Mouse (Mus musculus): ENCODE results near the gene Lpp.

Gene Lpp

DNA sequence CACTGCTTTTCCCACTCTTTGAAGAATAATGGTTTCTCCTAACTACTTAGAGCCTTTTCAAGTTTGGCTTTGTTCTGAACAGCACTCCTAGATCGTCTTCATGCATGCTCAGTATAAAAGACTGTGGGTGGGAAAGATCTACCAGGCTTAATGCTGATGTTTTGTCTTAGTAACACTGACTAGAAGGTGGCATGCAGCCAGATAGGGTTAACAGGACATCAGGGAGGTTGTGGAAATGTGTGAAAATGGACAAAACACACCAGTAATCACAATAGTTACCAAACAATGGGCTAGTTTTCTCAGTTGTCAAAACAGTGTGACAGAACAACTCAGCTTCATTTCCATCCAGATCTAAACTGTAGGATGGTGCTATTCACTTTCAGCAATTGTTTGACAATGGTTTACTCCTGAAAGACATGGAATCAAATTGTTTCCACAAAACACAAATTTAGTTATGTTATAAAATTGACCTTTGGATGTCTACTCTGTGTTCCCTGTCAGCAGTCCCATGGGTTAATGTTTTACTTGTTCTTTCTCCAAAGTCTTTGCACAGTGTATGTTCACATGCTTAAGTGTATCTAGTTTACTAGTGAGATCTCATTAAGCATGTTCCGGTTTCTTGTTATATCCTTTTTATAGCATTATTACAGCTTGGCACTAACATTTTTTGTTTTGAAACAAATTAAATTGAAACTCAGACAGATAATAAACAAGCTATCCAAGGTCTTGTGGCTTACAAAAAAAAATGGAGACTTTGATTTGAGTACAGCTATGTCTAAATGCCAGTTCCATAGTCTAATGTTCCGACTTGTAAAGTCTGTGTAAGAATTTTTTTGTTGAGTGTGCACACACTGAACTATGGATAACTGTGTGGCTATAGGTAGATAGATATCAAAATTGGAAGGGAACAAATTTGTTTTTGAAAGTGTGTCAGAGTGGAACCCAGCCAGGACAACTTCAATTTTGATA is 229.2 kb downstream of the Lpp start:
- no peak for DNase-seq (ENCODE audit: low read depth, low spot score)

DNA sequence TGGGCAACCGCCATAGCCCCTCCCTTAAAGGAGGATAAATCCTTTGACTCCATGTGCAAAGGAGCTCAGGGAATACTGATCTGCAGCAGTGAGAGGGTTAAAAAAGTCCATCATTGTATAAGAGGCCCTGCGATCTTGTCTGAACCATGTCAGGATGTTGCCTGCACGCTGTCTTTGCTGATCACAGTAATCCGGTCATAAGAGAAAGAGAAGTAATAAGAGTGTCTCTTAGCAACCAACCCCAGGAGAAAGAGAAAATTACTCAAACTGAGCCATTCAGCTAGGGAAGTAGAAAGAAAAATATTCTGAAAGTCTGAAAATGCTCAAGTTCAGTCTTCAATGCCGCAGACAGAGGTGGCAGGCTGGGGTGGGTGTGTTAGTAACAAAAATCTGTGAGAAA is 231.0 kb downstream of the Lpp start:
- no peak for DNase-seq (ENCODE audit: low read depth, low spot score)

DNA sequence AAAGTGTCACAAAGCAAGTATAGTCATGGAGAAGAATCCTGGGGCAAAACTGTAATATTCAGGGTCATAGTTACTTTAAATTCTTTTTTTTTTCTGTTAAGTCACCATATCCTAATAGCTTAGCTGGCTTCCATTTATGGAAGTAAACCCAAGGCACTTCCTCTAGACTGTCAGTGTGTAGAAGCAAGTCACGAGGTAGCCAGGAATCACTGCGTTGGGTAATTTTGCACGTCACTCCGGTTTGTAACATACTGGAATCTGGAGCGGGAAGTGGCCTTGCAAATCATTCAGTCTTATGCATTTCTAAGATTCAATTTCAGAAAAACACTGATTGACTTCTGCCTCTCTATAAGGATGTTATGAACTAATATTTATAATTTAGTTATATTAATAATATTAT is 232.3 kb downstream of the Lpp start:
- DNase-seq (ENCODE audit: low read depth, low spot score), result no peak

DNA sequence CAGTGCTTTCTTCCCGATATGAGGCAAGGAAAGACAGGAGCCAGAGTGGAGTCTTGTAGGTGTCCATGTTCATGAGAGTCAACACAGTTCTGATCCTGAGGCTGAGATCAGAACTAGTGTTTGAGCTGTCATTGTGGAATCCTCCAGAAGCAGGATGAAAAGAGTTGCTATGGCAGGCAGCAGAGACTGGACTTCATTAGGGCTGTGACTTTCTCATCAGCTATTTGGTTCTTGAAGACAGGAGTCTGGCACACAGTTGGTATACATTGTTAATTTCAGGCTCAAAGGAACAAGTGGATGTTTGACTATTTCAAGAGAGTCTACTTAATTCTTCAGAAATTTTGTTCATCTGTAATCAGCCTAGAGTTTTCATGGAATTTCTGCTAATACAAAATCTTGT is 235.5 kb downstream of the Lpp start:
- no peak for DNase-seq (ENCODE audit: low read depth, low spot score)

DNA sequence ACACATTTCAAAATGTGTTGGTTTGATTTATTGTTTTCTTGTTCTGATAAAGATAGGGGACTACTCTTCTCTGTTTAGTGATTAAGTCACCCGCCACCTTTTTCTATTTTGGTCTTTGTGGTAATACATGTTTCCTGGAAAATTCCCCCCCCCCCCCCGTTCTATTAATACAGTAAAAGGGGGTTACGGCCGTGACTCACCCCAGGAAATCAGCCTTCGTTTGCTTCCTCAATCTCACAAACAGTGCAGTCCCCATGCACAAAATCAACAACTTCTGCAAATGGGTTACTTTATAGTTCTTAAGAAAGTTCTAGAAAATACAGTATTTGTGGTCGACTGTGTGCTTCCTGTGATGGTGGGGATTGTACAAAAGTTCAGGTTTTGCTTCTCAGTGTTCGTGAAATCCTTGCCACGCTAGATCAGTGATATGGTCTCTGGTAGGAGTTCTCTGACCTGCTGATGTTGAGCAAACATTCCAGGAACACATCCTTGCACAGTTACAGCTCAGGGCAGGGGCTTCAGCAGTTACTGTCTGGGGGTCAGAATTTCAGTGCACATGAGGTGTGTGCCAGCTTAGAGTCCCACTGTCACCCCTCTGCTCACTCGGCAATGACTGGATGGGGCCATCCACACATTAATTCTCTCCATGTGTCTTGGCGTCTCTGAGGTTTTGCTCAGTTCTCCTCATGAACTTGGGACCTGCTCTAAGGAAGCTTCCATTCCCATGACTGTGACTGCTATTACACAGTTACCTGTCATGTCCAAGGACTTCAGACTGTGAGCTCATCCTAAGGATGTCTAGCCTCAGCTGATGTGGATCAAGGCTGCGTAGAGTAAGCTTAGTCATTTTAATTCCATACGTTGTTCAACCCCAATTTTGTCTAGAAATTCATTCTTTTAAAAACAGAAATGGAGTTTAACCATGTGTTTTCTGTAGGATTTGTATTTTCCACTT is 236.2 kb downstream of the Lpp start:
- DNase-seq (ENCODE audit: low read depth, low spot score), result no peak

DNA sequence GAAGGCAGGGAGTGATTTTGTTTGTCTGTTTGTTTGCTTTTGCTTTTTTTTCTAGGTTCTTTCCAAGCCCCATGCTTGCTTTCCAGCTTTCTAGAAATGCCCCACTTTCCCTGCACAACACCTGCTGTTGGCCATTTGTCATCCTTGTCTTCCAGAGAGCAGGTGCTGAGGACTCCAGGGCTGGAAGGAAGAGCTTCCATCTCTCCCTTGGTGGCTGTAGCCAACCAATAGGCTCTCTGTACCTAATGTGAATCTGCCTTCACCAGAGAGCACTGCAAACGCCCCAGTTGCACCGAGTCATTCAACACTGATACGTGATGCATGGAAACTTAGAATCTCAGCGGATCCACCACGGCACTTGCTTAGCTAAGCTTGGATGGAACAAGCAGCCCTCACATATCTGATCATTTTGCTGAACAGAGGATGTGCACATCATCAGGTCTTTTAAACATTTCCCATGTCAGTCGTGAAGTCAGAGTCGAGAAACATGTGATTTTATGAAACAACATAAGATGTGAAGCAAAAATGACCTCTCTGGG is 242.1 kb downstream of the Lpp start:
- DNase-seq (ENCODE audit: low read depth, low spot score), result no peak

DNA sequence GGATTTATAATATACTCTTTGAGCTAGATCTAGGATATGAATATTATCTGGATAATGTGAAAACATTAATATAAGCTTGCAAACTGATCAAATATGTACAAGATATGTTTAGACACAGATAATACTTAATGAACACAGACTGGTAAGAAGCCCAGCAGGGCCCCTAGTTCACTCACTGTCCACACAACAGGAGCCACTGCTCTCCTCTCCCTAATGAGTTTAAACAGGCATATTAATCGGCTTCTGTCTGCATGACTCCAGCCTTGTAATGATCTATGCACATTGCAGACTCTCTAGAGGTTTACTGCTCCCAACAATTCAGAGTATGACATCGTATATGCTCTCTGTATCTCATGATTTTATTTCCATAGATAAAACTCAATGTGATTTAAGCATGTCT is 243.6 kb downstream of the Lpp start:
- no peak for DNase-seq (ENCODE audit: low read depth, low spot score)

DNA sequence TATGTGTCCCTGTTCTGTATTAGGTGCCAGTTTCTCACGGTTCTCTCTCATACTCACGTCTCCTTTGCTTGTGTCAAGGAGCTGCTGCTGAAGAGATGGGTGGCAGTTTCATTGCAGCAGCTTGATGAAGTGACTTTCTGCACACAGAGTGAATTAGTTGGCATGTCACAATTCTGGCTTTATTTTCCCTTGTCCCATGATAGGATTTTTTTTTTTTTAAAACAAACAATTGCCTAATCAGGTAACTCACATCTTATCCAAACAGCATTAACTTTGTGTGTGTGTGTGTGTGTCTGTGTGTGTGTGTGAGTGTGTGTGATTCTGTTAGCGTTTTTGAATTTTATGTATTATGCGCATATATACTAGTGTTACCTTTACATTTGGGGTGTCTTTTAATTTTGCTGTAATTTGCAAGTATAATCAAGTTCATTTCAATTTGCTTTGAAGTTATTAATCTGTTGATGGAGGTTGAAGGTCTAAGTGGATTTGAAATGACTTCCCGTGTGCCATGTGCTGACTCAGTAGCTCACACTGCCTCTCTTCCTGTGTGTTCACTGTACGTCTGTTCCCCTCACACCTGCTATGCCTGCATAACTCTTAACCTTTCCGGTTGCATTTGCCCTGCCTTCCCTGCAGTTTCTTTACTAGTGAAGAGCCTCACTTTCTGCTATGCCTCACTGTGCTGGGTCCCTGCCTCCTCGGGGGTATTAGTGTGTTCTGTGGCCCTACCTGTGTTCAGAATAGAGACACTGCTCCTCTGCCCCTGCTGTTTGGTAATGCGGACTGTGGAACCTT is 247.9 kb downstream of the Lpp start:
- DNase-seq (ENCODE audit: low read depth, low spot score), result no peak

DNA sequence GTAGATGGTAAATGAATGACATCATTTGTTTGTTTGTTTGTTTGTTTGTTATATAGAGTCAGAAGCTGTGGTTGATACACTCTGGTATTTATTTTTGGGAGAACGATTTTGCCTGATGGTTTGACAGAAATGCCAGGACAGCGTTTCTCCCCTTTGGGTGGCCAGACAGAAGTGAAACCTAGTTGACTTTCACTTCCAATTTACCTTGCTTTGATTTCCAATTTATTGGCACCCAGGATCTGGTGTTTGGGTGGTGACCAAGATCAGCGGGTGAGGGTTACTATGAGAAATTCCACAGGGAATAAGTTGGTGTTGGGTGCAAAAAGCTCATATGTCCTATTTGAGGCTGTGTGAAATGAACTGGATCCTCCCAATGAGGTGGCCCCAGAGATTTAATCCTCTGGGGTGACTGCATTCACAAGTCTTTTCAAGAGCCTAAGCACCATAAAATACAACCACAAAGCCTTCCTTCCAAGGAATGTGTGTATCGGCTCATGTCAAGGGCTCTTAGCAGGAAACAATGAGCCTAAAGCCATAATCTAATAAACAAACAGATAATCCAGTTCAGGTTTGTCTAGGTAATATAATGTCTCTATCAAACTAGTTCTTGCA is 249.8 kb downstream of the Lpp start:
- DNase-seq (ENCODE audit: low read depth, low spot score), result no peak

DNA sequence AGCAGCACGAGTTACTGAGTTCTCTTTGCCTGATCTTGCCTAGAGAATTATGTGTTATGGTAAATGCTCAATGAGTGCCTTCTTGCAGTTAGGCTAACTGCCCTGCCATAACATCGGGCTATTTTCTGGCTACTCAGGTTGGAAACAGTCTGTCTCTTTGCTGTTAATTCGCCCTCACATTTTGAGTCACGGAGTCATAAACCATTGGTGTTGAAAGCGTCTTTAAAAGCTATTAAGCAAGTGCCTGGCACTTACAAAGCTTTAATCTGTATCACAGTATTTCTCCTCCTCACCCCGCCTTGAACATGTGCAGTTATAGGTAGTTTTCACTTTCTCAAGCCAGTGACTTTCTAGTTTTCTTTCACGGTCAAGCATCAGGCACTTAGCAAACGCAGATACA is 250.8 kb downstream of the Lpp start:
- no peak for DNase-seq (ENCODE audit: low read depth, low spot score)

DNA sequence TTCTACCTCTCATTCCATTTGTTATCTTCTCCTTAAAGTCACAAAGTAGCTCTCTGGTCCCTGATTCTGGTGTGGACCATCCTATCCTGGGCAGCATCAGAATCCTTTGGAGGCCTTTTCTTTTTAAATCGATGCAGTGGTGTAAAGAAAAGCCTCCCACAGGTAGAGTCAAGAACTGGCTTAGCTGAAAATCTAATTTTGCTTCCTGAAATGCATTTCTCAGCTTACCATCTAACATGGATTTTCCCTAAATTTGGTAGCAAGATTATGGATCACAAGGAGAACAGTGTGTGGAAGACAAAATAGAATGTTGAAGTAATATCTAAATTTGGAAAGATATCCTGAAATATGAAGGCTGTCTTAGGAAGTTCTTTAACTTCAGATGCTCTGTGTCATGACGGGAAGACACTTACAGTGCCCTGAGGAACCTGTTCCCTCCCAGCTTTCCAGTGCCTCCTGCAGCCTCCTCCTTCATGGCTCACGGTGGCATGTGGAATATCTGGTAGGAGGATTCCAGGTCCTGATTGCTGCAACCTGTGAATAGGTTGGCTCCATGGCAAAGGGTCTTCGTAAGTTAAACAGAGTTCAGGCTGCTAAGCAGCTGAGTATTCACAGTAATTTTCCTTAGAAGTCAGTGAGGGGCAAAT is 251.6 kb downstream of the Lpp start:
- no peak for DNase-seq (ENCODE audit: low read depth, low spot score)

DNA sequence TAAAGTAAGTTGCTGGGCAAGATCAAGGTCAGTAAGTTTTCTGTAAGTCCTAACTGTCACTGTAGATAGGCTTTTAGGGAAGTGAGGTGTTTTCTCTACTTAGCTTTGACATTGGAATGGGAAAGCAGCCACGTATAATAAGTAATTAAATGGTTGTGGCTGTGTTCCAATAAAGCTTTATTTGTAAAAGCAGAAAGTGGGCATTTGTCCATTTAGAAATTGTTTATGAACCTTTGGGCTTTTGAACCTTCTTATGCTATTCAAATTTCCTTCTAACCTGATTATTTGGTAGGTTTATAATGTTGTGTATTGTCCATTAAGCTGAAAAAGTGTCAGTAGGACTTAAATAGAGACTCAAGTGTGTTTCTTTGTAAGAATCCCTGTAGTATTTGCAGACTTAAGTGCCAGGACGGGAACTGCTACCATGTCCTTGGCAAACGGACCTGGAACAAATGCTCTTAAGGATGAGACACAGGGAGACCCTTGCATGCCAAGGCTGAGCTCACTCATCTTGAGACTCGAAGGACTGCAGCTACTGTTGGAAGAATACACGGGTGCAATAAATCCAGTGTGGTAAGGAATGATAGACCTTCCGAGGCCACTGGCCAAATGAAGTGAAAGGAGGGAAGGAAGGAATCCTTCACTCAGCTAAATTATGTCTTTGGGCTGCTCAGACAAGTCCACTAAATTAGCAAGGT is 252.7 kb downstream of the Lpp start:
- DNase-seq (ENCODE audit: low read depth, low spot score), result no peak

DNA sequence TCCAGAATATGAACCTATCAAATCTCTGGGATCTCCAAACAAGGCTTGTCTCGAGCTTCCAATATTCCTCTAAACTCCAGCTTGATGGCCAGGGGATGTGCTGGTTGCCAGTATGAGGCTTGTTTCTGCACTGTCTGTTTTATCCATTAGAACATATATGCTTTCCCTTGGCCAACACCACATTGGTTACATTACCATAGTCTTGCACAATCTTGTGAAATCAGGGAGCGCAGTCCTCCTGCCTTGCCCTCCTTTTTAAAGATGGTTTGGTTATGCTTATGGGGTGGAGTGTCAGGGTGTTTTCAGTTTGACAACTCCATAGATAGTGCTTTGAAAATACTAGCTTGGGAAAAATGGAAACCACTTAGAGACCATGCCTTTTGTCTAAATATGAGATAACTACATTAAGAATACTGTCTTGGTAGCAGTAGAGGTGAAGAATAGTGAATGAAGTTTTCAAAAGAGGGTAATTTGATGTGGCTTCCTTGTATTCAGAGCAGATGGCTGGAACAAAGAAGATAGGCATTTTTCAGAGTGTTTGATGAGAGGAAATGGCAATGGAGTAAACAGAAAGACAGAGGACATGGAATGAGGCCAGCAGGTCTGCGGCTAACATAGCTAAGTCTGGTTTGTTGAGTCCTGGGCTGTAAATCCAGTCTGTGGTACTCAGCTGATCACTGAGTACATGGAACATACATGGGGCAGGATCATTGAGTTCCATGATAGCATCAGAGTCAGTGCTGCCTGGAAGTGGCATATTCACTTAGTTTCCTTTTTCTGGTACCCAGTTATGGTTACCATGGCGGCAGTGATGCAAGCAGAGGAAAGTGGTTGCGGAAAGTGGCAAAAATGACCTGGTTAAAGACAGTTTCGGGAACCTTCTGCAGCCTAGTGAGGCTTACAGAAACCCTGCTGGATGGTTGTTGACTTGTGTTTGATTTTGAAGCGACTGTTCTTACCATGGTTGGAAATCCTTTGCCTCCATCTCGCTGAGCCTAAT is 258.6 kb downstream of the Lpp start:
- DNase-seq (ENCODE audit: low read depth, low spot score), result no peak

DNA sequence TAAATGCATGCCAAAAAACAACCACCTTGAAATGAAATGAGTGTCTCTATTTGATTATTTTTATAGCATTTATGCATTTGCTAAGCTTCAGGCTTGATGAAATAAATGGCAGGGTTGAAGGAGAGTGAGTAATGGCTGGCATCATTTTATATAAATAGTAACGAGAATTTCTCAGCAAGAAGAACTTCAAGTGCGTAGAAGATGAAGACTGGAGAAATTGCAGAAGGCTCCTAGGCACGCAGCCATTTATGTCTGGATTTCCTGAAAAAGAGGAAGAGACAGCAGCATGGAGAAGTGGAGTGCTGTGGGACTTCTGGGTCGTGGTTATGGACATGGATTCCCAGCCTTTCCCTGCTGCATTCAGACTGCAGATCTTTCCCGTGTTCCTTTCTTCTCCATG is 259.7 kb downstream of the Lpp start:
- no peak for DNase-seq (ENCODE audit: low read depth, low spot score)

DNA sequence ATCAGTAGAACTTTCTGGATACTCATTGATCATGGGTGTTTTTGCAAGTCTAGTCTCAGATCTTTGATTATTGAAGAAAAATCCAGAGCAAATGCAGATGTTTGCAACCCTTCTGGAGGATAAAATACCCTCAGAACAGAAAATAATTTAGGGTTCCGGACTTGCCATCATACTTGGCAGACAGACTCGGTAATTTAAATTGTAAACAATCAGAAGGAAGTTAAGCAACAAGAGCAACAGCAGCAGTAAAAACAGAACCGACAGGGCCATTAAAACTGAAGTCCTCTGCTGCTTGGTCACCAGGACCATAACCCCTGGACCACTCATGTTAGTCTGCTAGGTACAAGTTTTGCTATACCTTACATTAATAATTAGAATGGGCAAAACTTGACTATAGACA is 261.8 kb downstream of the Lpp start:
- DNase-seq (ENCODE audit: low read depth, low spot score), result no peak

DNA sequence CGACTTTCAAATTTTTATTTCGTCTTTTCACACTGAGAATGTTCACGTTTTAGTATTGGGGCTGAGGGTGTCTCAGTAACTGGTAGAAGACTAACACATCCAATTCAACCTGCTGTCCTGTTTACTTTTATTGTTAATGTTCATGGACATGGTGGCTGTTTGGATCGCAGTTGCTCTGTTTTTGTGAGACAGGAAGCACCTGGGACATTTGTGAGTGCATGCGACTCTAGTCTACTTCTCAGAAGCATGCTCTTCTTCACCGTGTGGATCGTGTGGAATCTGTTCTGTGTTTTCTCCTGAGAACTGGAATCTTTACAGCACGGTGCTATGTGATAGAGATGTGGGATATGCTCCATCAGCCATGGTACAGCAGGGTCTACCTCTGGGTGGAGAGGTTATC is 262.7 kb downstream of the Lpp start:
- no peak for DNase-seq (ENCODE audit: low read depth, low spot score)

DNA sequence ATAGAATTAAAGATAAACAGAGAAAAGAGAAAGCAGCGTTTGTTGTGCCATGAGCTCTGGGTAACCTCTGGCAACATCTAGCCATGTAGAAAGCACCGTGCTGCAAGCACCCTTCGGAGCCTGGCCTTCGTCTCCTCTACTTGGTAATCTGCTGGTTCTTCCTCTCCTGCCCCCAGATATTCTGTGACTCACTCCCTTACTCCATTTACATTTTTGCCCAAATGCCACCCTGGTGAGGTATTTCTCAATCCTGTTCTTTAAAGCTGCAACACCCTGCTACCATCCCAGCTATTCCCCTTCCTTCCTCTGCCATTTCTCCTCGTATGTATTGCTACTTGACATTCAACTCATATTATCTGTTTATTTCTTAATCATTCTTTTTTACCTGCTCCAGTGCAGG is 263.4 kb downstream of the Lpp start:
- no peak for DNase-seq (ENCODE audit: low read depth, low spot score)

DNA sequence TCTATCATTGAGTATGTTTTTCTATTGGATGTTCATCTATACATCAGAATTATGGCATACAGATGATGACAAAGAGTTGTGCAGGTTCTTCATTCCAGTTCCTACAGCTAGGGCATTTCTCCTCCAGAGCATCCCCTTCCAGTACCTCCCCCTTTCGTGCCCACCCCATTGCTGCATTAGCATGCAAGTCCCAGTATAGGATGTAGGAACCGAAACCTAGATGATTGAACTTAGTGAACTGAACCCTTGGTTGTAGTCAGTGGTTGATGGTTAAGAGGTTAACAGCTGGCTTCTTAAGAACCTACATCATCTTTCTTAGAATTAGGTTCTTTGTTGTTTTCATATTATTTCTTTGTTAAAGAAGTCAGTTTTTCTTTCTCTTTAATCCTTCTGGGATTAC is 265.7 kb downstream of the Lpp start:
- no peak for DNase-seq (ENCODE audit: low read depth, low spot score)

DNA sequence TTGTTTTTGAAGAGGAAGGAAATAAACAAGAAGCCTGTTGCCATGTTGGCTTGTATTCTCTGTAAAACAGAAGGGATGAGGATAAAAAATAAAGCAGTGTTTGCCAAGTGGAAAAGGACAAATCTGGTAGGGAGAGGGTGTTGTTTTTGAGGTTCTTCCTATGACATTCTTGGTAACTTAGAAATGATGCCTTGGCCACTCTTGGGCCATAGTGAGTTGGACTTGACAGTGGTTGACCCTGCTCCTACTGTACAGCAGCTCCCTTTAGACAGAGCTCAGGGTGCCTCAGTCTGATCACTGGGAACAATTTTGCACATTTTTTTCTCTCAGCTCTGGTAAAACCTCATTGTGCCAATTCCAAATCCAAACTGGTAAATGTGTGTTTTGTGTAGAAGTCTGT is 270.8 kb downstream of the Lpp start:
- no peak for DNase-seq (ENCODE audit: low read depth, low spot score)
